Mouse (Mus musculus) myocyte (in vitro differentiated cells): ENCODE data around the gene Tmprss11a. TPM values are rescaled to one million over a fixed set of nuclear protein-coding genes. Genes with fewer than 3 reads are reported as not detected.

Source experiments
- H3K27me3 ChIP-seq: one replicate; pipeline ENCODE4 v1.6.1; 2011; ENCODE audit not compliant: control insufficient read depth, insufficient read depth, insufficient read length
- H3K36me3 ChIP-seq: one replicate; pipeline ENCODE4 v1.6.1; 2011; ENCODE audit not compliant: control insufficient read depth, insufficient read depth
- H3K4me2 ChIP-seq: one replicate; pipeline ENCODE4 v1.6.1; 2011; ENCODE audit warnings: low read depth, control low read depth
- H3K4me3 ChIP-seq: one replicate; pipeline ENCODE4 v1.5.1; 2011; ENCODE audit warnings: mild to moderate bottlenecking, control low read depth, moderate library complexity
- H3K79me2 ChIP-seq: one replicate; pipeline ENCODE4 v1.6.1; 2011; ENCODE audit not compliant: control insufficient read depth, insufficient read depth
- H3ac ChIP-seq: one replicate; pipeline ENCODE4 v1.6.1; 2011; ENCODE audit not compliant: control insufficient read depth, insufficient read length
- CEBPB ChIP-seq: IDR thresholded peaks from 2 replicates; pipeline ENCODE4 v1.6.1; 2011; ENCODE audit warnings: mild to moderate bottlenecking, moderate library complexity; ENCODE audit not compliant: poor library complexity, insufficient read depth, severe bottlenecking
- E2F4 ChIP-seq: IDR thresholded peaks from one replicate; pipeline ENCODE4 v1.6.1; 2011; ENCODE audit warnings: mild to moderate bottlenecking, control low read depth, moderate library complexity; ENCODE audit not compliant: insufficient read depth
- MAX ChIP-seq: IDR thresholded peaks from one replicate; pipeline ENCODE4 v1.6.1; 2011; ENCODE audit warnings: low read depth, mild to moderate bottlenecking, control low read depth
- MYOD1 ChIP-seq, 3 experiments: IDR thresholded peaks; one replicate each; pipeline ENCODE4 v1.6.1; 2011; ENCODE audit warnings: control low read depth in 2 of 3, low read depth in 2 of 3, mild to moderate bottlenecking in 2 of 3, moderate library complexity in 1 of 3; ENCODE audit not compliant: insufficient read length in 2 of 3, control insufficient read depth in 1 of 3
- MYOG ChIP-seq, 3 experiments: IDR thresholded peaks; one replicate each; pipeline ENCODE4 v1.6.1; 2011; ENCODE audit warnings: control low read depth in 2 of 3, low read depth in 2 of 3, mild to moderate bottlenecking in 2 of 3; ENCODE audit not compliant: insufficient read length in 2 of 3, control insufficient read depth in 1 of 3, insufficient read depth in 1 of 3
- POLR2A ChIP-seq: IDR thresholded peaks from one replicate; pipeline ENCODE4 v1.6.1; 2011; ENCODE audit warnings: low read depth, mild to moderate bottlenecking, control low read depth, moderate library complexity; ENCODE audit not compliant: insufficient read length
- POLR2AphosphoS2 ChIP-seq: IDR thresholded peaks from one replicate; pipeline ENCODE4 v1.6.1; 2011; ENCODE audit warnings: low read depth, control low read depth; ENCODE audit not compliant: insufficient read length
- REST ChIP-seq: IDR thresholded peaks from one replicate; pipeline ENCODE4 v1.6.1; 2011; ENCODE audit warnings: mild to moderate bottlenecking, control low read depth, moderate library complexity; ENCODE audit not compliant: insufficient read depth, insufficient read length
- SRF ChIP-seq: IDR thresholded peaks from one replicate; pipeline ENCODE4 v1.6.1; 2011; ENCODE audit warnings: low read depth; ENCODE audit not compliant: control insufficient read depth, insufficient read length
- TCF12 ChIP-seq: IDR thresholded peaks from one replicate; pipeline ENCODE4 v1.6.1; 2011; ENCODE audit warnings: mild to moderate bottlenecking, control low read depth; ENCODE audit not compliant: poor library complexity, insufficient read depth, severe bottlenecking
- TCF3 ChIP-seq: IDR thresholded peaks from one replicate; pipeline ENCODE4 v1.6.1; 2011; ENCODE audit warnings: low read depth, control low read depth; ENCODE audit not compliant: insufficient read length
- USF1 ChIP-seq: IDR thresholded peaks from one replicate; pipeline ENCODE4 v1.6.1; 2011; ENCODE audit warnings: low read depth, mild to moderate bottlenecking, control low read depth, moderate library complexity
- polyA plus RNA-seq: library from polyadenylated mRNA; unstranded; fragments of >200 nt; fragmentation: generic; extraction: Trizol; gene quantifications from one replicate; pipeline ENCODE4 v1.2.1, GENCODE M21; 2012; ENCODE audit warnings: missing spikeins

Gene Tmprss11a
- polyA plus RNA-seq, 1 experiment, result not detected

- Histone ChIP-seq H3K36me3 (no peaks in the 10 kb centered on the region), H3ac (no peak overlapping the region), H3K79me2 (no peaks in the 10 kb centered on the region), H3K27me3 (no peaks in the 10 kb centered on the region), H3K4me3 (no peak overlapping the region), H3K4me2 (no peak overlapping the region)
- TF ChIP-seq CEBPB (no peak), E2F4 (no peak), POLR2A (no peak), TCF3 (no peak), MYOD1 (IDR thresholded peaks at IDR 0.05; ENCODE audit: control insufficient read depth in 1 of 3, insufficient read length in 2 of 3, low read depth in 2 of 3) (no peak), SRF (no peak), USF1 (no peak), MYOG (IDR thresholded peaks at IDR 0.05; ENCODE audit: control insufficient read depth in 1 of 3, insufficient read depth in 1 of 3, insufficient read length in 2 of 3, low read depth in 2 of 3) (no peak), REST (no peak), POLR2AphosphoS2 (no peak)
These were observed 37.7 kb downstream of the Tmprss11a start for GRCm38 (mm10) chr5:86431096-86431495.

GRCm38 (mm10) chr5:86421323-86422028, 47.3 kb downstream of the Tmprss11a start:
- TF ChIP-seq MYOG (IDR thresholded peaks at IDR 0.05; ENCODE audit: control insufficient read depth in 1 of 3, insufficient read depth in 1 of 3, insufficient read length in 2 of 3, low read depth in 2 of 3) (no peak), CEBPB (no peak), TCF12 (no peak)
- H3K36me3 ChIP-seq, result no peaks in the 10 kb centered on the region
- no peak overlapping the region for H3K4me3 ChIP-seq
- H3K4me2 ChIP-seq, result no peak overlapping the region
- no peaks in the 10 kb centered on the region for H3K27me3 ChIP-seq
- no peak overlapping the region for H3ac ChIP-seq
- H3K79me2 ChIP-seq, result no peaks in the 10 kb centered on the region

GRCm38 (mm10) chr5:86419494-86419893, 49.3 kb downstream of the Tmprss11a start:
- TF ChIP-seq TCF3, result no peak
- no peak for TF ChIP-seq USF1
- TF ChIP-seq E2F4, result no peak
- TF ChIP-seq MAX, result no peak
- TF ChIP-seq SRF, result no peak
- TF ChIP-seq MYOG (IDR thresholded peaks at IDR 0.05; ENCODE audit: control insufficient read depth in 1 of 3, insufficient read depth in 1 of 3, insufficient read length in 2 of 3, low read depth in 2 of 3), result no peak
- TF ChIP-seq REST, result no peak
- TF ChIP-seq CEBPB, result no peak
- TF ChIP-seq TCF12, result no peak
- TF ChIP-seq MYOD1 (IDR thresholded peaks at IDR 0.05; ENCODE audit: control insufficient read depth in 1 of 3, insufficient read length in 2 of 3, low read depth in 2 of 3), result no peak
- no peak for TF ChIP-seq POLR2AphosphoS2
- no peak for TF ChIP-seq POLR2A

GRCm38 (mm10) chr5:86414280-86414679, 54.5 kb downstream of the Tmprss11a start:
- Histone ChIP-seq H3K36me3 (no peaks in the 10 kb centered on the region), H3K79me2 (no peaks in the 10 kb centered on the region), H3ac (no peak overlapping the region), H3K4me3 (no peak overlapping the region), H3K27me3 (no peaks in the 10 kb centered on the region), H3K4me2 (no peak overlapping the region)
- no peak for TF ChIP-seq POLR2AphosphoS2
- no peak for TF ChIP-seq CEBPB

More at GRCm38 (mm10) chr5:86419494-86419893, 49.3 kb downstream of the Tmprss11a start:
- Histone ChIP-seq H3K4me3 (no peak overlapping the region), H3K4me2 (no peak overlapping the region), H3K27me3 (no peaks in the 10 kb centered on the region), H3ac (no peak overlapping the region), H3K79me2 (no peaks in the 10 kb centered on the region), H3K36me3 (no peaks in the 10 kb centered on the region)

GRCm38 (mm10) chr5:86410815-86411214, 58.0 kb downstream of the Tmprss11a start:
- no peaks in the 10 kb centered on the region for H3K27me3 ChIP-seq
- no peaks in the 10 kb centered on the region for H3K36me3 ChIP-seq
- no peaks in the 10 kb centered on the region for H3K79me2 ChIP-seq
- no peak for TF ChIP-seq E2F4
- TF ChIP-seq SRF, result no peak
- no peak for TF ChIP-seq REST
- no peak for TF ChIP-seq MAX
- TF ChIP-seq MYOG (IDR thresholded peaks at IDR 0.05; ENCODE audit: control insufficient read depth in 1 of 3, insufficient read depth in 1 of 3, insufficient read length in 2 of 3, low read depth in 2 of 3), result no peak
- no peak overlapping the region for H3K4me2 ChIP-seq
- no peak overlapping the region for H3K4me3 ChIP-seq
- no peak overlapping the region for H3ac ChIP-seq
